Mouse (Mus musculus): ENCODE measurements around the gene Creg2. TPM values are rescaled to one million over a fixed set of nuclear protein-coding genes. Genes with fewer than 3 reads are reported as not detected.

Gene Creg2
- 0.26 and 0.34 TPM in 2 replicates for polyA plus RNA-seq (2015; fragmentation: Nextera tagmentation; extraction: Ambion mirVana)

DNA sequence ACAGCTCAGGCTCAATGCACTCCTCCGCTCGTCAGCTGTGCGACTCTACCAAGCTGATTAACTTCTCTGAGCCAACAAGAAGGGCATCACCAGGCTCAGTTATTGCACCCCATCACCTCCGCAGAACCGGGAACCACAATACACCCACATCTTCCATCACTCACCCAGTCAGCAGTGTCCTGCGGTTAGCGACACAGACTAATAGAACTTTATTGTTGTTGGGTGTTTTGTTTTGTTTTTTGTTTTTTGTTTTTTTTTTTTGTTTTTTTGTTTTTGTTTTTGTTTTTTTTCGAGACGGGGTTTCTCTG is at the start of gene Creg2:
Gene Creg2 (minus strand): TSS at position 234 of the 308 bp plus-strand sequence.
- Histone ChIP-seq H3K4me2 (replicated peaks; ENCODE audit: low read depth) (peak within 1 kb of the TSS; percentile 72), H3K9ac (ENCODE audit: low read depth, low read length) (peak within 1 kb of the TSS; percentile 40; the same call in 1 of the 2 replicates), H3K27me3 (replicated peaks; ENCODE audit: control insufficient read depth, insufficient read depth, low read length) (peaks cover 29% of the 10 kb centered on the region), H3K4me1 (replicated peaks; ENCODE audit: control insufficient read depth, insufficient read depth, low read length) (peaks cover 7% of the 10 kb centered on the region; the same call in 1 of the 2 replicates), H3K4me3 (ENCODE audit: low read depth, low read length) (peak within 1 kb of the TSS; percentile 44), H3K9me3 (ENCODE audit: control insufficient read depth) (no peaks in the 10 kb centered on the region), H3K27ac (ENCODE audit: low read depth, low read length) (no peak within 1 kb of the TSS), H3K36me3 (ENCODE audit: control insufficient read depth, insufficient read depth) (no peaks in the 10 kb centered on the region)
- no peak for ATAC-seq
- no peak for TF ChIP-seq CTCF (IDR thresholded peaks at IDR 0.05; ENCODE audit: low read depth)
- WGBS = 43% methylated on average over 9 of the region's 9 CpGs

DNA sequence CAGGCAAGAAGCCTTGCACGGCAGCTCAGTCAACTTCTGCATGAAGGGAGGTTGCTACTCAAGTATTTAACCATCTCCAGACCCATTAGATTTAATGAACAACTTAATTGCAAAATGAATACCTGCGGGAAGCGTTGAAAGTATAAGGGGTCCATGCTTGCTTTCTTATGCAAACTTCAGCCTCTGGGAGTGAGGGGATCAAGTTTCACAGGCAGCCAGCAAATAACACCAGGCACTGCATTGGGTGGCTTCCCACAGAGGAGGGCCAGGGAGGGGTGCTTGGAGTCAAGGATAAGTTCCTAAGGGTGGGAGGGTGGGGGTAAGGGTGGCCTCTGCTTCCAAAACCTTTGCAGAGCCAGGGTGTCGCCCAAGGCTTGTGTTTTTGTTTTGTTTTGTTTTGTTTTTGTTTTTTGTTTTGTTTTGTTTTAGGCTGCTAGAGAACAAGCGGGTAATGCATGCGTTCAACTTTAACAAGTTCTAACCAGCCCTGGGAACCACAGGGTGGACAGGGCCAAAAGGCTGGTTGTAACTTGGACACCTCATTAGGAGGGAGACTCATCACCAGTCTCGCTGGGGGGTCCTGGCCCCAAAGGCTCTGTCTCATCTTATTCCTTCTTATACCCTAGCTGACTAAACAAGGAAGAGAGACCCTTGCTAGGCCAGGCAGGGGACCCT is 49.5 kb upstream of the Creg2 start:
- WGBS = 52% methylated on average over 7 of the region's 7 CpGs
- Histone ChIP-seq H3K36me3 (ENCODE audit: control insufficient read depth, insufficient read depth) (no peaks in the 10 kb centered on the region), H3K4me3 (ENCODE audit: low read depth, low read length) (no peak overlapping the region), H3K9me3 (ENCODE audit: control insufficient read depth) (no peaks in the 10 kb centered on the region), H3K27ac (ENCODE audit: low read depth, low read length) (no peak overlapping the region), H3K27me3 (replicated peaks; ENCODE audit: control insufficient read depth, insufficient read depth, low read length) (no peaks in the 10 kb centered on the region), H3K4me1 (replicated peaks; ENCODE audit: control insufficient read depth, insufficient read depth, low read length) (0 out of 2 replicates have a peak, but pooled peaks cover 5% of the 10 kb centered on the region), H3K4me2 (replicated peaks; ENCODE audit: low read depth) (no peak overlapping the region), H3K9ac (ENCODE audit: low read depth, low read length) (no peak overlapping the region)
- no peak for TF ChIP-seq CTCF (IDR thresholded peaks at IDR 0.05; ENCODE audit: low read depth)
- ATAC-seq = no peak

DNA sequence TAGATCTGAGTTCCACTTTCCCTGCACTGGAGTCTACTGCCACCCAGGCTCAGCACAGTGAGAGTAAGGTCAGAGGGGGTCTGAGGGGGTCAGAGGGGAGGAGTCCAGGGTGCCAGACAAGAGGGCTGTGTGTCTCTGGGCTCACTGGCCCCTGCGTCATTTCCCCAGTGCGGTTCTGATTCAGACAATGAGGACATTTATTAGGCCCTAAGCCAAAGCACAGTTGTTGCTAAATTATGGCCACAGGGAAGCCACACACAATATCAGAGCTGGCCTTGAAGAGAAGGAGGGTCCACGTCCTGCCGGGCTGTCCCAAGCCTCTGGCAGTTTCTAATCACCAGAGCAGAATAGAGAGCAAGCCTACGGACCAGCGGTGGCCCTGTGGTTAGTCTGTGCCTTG is 47.2 kb upstream of the Creg2 start:
- ATAC-seq = no peak
- no peak overlapping the region for H3K27ac ChIP-seq (ENCODE audit: low read depth, low read length)
- no peak overlapping the region for H3K4me3 ChIP-seq (ENCODE audit: low read depth, low read length)
- H3K4me1 ChIP-seq (replicated peaks; ENCODE audit: control insufficient read depth, insufficient read depth, low read length) = 0 out of 2 replicates have a peak, but pooled peaks cover 8% of the 10 kb centered on the region
- H3K4me2 ChIP-seq (replicated peaks; ENCODE audit: low read depth) = no peak overlapping the region
- no peaks in the 10 kb centered on the region for H3K36me3 ChIP-seq (ENCODE audit: control insufficient read depth, insufficient read depth)
- H3K9me3 ChIP-seq (ENCODE audit: control insufficient read depth) = no peaks in the 10 kb centered on the region
- 64% methylated on average over 6 of the region's 6 CpGs for WGBS
- TF ChIP-seq CTCF (IDR thresholded peaks at IDR 0.05; ENCODE audit: low read depth) = no peak
- H3K9ac ChIP-seq (ENCODE audit: low read depth, low read length) = no peak overlapping the region
- H3K27me3 ChIP-seq (replicated peaks; ENCODE audit: control insufficient read depth, insufficient read depth, low read length) = no peaks in the 10 kb centered on the region

DNA sequence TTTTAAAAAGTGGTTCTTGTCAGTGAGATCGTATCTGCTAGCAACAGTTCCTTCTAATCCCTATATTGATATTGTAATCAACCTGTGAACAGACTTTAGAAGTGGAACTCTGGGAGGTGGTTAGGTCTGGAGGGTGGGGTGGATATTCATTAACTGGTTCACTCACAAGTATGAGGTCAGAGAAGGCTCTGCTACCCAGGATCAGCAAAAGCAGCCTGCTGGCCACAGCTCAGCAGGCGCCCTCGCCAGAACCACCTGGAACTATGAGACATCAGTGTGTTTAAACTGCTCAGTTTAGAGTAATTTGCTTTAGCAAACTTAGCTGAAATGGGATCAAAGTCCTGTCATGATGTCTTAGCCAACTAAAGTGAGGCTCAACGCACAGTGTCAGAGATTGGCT is 43.9 kb upstream of the Creg2 start:
- H3K4me3 ChIP-seq (ENCODE audit: low read depth, low read length) = no peak overlapping the region
- ATAC-seq = peak; percentile 85
- 18% methylated on average over 4 of the region's 4 CpGs for WGBS
- 0 out of 2 replicates have a peak, but pooled peaks cover 3% of the 10 kb centered on the region for H3K4me1 ChIP-seq (replicated peaks; ENCODE audit: control insufficient read depth, insufficient read depth, low read length)
- H3K9me3 ChIP-seq (ENCODE audit: control insufficient read depth) = no peaks in the 10 kb centered on the region
- no peaks in the 10 kb centered on the region for H3K36me3 ChIP-seq (ENCODE audit: control insufficient read depth, insufficient read depth)
- no peak overlapping the region for H3K9ac ChIP-seq (ENCODE audit: low read depth, low read length)
- no peak overlapping the region for H3K27ac ChIP-seq (ENCODE audit: low read depth, low read length)
- H3K27me3 ChIP-seq (replicated peaks; ENCODE audit: control insufficient read depth, insufficient read depth, low read length) = no peaks in the 10 kb centered on the region
- peak overlapping the region; percentile 48 for H3K4me2 ChIP-seq (replicated peaks; ENCODE audit: low read depth)
- TF ChIP-seq CTCF (IDR thresholded peaks at IDR 0.05; ENCODE audit: low read depth) = no peak

DNA sequence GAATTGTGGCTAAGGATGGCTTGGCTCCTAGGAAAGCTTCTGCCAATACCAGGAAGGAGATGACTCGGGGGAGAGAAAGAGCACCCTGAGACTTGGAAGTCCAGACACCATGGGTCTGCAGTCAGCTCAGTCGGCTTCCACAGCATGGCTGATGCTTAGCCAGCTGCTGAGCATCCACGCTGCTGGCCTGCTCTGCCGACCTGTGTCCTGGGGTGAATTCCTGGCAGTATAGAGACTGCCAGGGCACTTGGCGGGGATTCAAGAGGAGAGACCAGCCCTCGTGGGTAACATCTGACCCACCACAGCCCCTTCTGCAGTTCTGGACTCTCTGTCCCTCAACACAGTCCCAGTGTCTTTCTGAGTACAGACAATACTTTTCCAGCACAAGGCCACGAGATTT is 43.5 kb upstream of the Creg2 start:
- Histone ChIP-seq H3K36me3 (ENCODE audit: control insufficient read depth, insufficient read depth) (no peaks in the 10 kb centered on the region), H3K4me2 (replicated peaks; ENCODE audit: low read depth) (no peak overlapping the region), H3K4me1 (replicated peaks; ENCODE audit: control insufficient read depth, insufficient read depth, low read length) (0 out of 2 replicates have a peak, but pooled peaks cover 3% of the 10 kb centered on the region), H3K27me3 (replicated peaks; ENCODE audit: control insufficient read depth, insufficient read depth, low read length) (no peaks in the 10 kb centered on the region), H3K4me3 (ENCODE audit: low read depth, low read length) (no peak overlapping the region), H3K9ac (ENCODE audit: low read depth, low read length) (no peak overlapping the region), H3K27ac (ENCODE audit: low read depth, low read length) (no peak overlapping the region), H3K9me3 (ENCODE audit: control insufficient read depth) (no peaks in the 10 kb centered on the region)
- no peak for TF ChIP-seq CTCF (IDR thresholded peaks at IDR 0.05; ENCODE audit: low read depth)
- ATAC-seq = no peak
- WGBS = 54% methylated on average over 7 of the region's 7 CpGs

DNA sequence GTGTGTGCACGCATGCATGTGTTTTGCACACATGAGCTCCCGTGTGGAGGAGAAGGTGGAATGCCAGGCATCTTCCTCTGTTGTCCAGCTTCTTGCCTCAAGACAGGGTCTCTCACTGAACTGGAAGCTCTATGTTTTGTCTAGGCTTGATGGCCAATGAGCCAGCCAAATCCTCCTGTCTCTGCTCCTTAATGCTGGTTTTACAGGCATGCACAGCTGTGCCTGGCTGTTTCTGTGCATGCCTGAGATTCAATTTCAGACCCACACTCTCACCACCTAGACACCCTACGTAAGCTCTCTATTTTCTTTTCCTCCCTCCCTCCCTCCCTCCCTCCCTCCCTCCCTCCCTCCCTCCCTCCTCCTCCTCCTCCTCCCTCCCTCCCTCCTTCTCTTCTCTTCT is 40.7 kb upstream of the Creg2 start:
- Histone ChIP-seq H3K36me3 (ENCODE audit: control insufficient read depth, insufficient read depth) (no peaks in the 10 kb centered on the region), H3K27me3 (replicated peaks; ENCODE audit: control insufficient read depth, insufficient read depth, low read length) (no peaks in the 10 kb centered on the region), H3K4me1 (replicated peaks; ENCODE audit: control insufficient read depth, insufficient read depth, low read length) (0 out of 2 replicates have a peak, but pooled peaks cover 3% of the 10 kb centered on the region), H3K9ac (ENCODE audit: low read depth, low read length) (no peak overlapping the region), H3K4me2 (replicated peaks; ENCODE audit: low read depth) (no peak overlapping the region), H3K9me3 (ENCODE audit: control insufficient read depth) (no peaks in the 10 kb centered on the region), H3K4me3 (ENCODE audit: low read depth, low read length) (no peak overlapping the region), H3K27ac (ENCODE audit: low read depth, low read length) (no peak overlapping the region)
- ATAC-seq = no peak
- TF ChIP-seq CTCF (IDR thresholded peaks at IDR 0.05; ENCODE audit: low read depth) = no peak
- 77% methylated on average over 3 of the region's 3 CpGs for WGBS

All from intestine, postnatal 0 days (tissue).